Mouse (Mus musculus) cerebellum, adult 2 months (tissue): ENCODE data around the gene Hoxb5. TPM values are rescaled to one million over a fixed set of nuclear protein-coding genes. Genes with fewer than 3 reads are reported as not detected.

Experiments used
- DNase-seq, 2 experiments: peaks; one replicate each; pipeline ENCODE4 v3.0.0; 2021
- H3K27ac ChIP-seq: fragments of 200-500 bp; 2 replicates; pipeline ENCODE4 v1.5.1; 2012; ENCODE audit warnings: low read length, control low read depth, inconsistent platforms; ENCODE audit not compliant: insufficient read depth
- H3K27me3 ChIP-seq: fragments of 200-500 bp; 2 replicates; pipeline ENCODE4 v1.6.1; 2012; ENCODE audit warnings: inconsistent platforms, mild to moderate bottlenecking, low read length, moderate library complexity; ENCODE audit not compliant: control insufficient read depth, insufficient read depth
- H3K4me1 ChIP-seq: fragments of 200-500 bp; 2 replicates; pipeline ENCODE4 v1.6.1; 2011; ENCODE audit warnings: low read length; ENCODE audit not compliant: control insufficient read depth, insufficient read depth
- H3K4me3 ChIP-seq: fragments of 200-500 bp; replicated peaks from 2 replicates; pipeline ENCODE3; 2011; ENCODE audit warnings: mild to moderate bottlenecking, low read depth, low read length, control low read depth; ENCODE audit not compliant: insufficient read depth
- CTCF ChIP-seq: fragments of 200-500 bp; IDR thresholded peaks from 2 replicates; pipeline ENCODE4 v1.5.1; 2011; ENCODE audit warnings: low read depth, mild to moderate bottlenecking, control low read depth, low read length, moderate library complexity, borderline replicate concordance; ENCODE audit not compliant: insufficient read depth
- POLR2A ChIP-seq: fragments of 200-500 bp; IDR thresholded peaks from 2 replicates; pipeline ENCODE4 v1.6.1; 2011; ENCODE audit warnings: low read length, control low read depth, borderline replicate concordance; ENCODE audit not compliant: insufficient read depth
- WGBS: fragments of 180-500 bp; shearing (Covaris S2); methylation state at CpG from one replicate; pipeline ENCODE4 v1.1.7; 2018; 5-methylcytosine and 5-hydroxymethylcytosine counted together
- polyA plus RNA-seq: library from polyadenylated mRNA; depleted of rRNA; stranded (reverse); fragments of >200 nt; gene quantifications from 2 replicates; pipeline ENCODE4 v1.2.3, GENCODE M21; 2012

Gene Hoxb5
- polyA plus RNA-seq, 1 experiment, result 6.8 TPM

GRCm38 (mm10) chr11:96305505-96306182, 2.5 kb downstream of the Hoxb5 start:
- DNase-seq, result no peak
- 71% methylated on average over 6 of the region's 6 CpGs for WGBS
- H3K27me3 ChIP-seq, result peaks cover 8% of the 10 kb centered on the region; the same call in 1 of the 2 replicates
- no peak overlapping the region for H3K4me3 ChIP-seq
- H3K4me1 ChIP-seq, result no peaks in the 10 kb centered on the region
- TF ChIP-seq CTCF (no peak), POLR2A (no peak)
- H3K27ac ChIP-seq, result no peak overlapping the region

GRCm38 (mm10) chr11:96306183-96306907, 3.2 kb downstream of the Hoxb5 start:
- Histone ChIP-seq H3K4me3 (no peak overlapping the region), H3K27ac (no peak overlapping the region), H3K27me3 (peaks cover 8% of the 10 kb centered on the region; the same call in 1 of the 2 replicates), H3K4me1 (no peaks in the 10 kb centered on the region)
- DNase-seq, result no peak
- TF ChIP-seq CTCF (no peak), POLR2A (no peak)
- whole genome bisulfite sequencing, result 27% methylated on average over 7 of the region's 7 CpGs

GRCm38 (mm10) chr11:96306908-96307269, 3.8 kb downstream of the Hoxb5 start:
- 14% methylated on average over 13 of the region's 13 CpGs for WGBS
- H3K4me3 ChIP-seq, result no peak overlapping the region
- TF ChIP-seq CTCF (no peak), POLR2A (no peak)
- H3K27me3 ChIP-seq, result peaks cover 9% of the 10 kb centered on the region; the same call in 1 of the 2 replicates
- no peak overlapping the region for H3K27ac ChIP-seq
- no peak for DNase-seq
- H3K4me1 ChIP-seq, result no peaks in the 10 kb centered on the region

- TF ChIP-seq POLR2A (no peak), CTCF (no peak)
- Histone ChIP-seq H3K4me3 (no peak overlapping the region), H3K27ac (no peak overlapping the region), H3K4me1 (no peaks in the 10 kb centered on the region), H3K27me3 (peaks cover 9% of the 10 kb centered on the region; the same call in 1 of the 2 replicates)
- 15% methylated on average over 4 of the region's 4 CpGs for WGBS
- no peak for DNase-seq
These were observed 5.6 kb downstream of the Hoxb5 start for GRCm38 (mm10) chr11:96308763-96309162.

- DNase-seq, result no peak
- Histone ChIP-seq H3K4me3 (no peak overlapping the region), H3K4me1 (no peaks in the 10 kb centered on the region), H3K27ac (no peak overlapping the region), H3K27me3 (peaks cover 9% of the 10 kb centered on the region; the same call in 1 of the 2 replicates)
- TF ChIP-seq POLR2A, result no peak
- no peak for TF ChIP-seq CTCF
- WGBS, result 8% methylated on average over 4 of the region's 4 CpGs
These were observed 6.2 kb downstream of the Hoxb5 start for GRCm38 (mm10) chr11:96309288-96309687.

GRCm38 (mm10) chr11:96310183-96310938, 7.2 kb downstream of the Hoxb5 start:
- DNase-seq, result no peak
- Histone ChIP-seq H3K27me3 (peaks cover 5% of the 10 kb centered on the region; the same call in 1 of the 2 replicates), H3K27ac (no peak overlapping the region), H3K4me1 (no peaks in the 10 kb centered on the region), H3K4me3 (no peak overlapping the region)
- TF ChIP-seq POLR2A, result no peak
- no peak for TF ChIP-seq CTCF
- WGBS, result 4% methylated on average over 20 of the region's 20 CpGs

GRCm38 (mm10) chr11:96311097-96311496, 8.0 kb downstream of the Hoxb5 start:
- Histone ChIP-seq H3K4me1 (no peaks in the 10 kb centered on the region), H3K4me3 (no peak overlapping the region), H3K27ac (no peak overlapping the region), H3K27me3 (peaks cover 6% of the 10 kb centered on the region; the same call in 1 of the 2 replicates)
- DNase-seq, result no peak
- TF ChIP-seq CTCF (no peak), POLR2A (no peak)
- 10% methylated on average over 6 of the region's 6 CpGs for WGBS
